Mouse (Mus musculus) kidney, adult 2 months (tissue): ENCODE data around the gene Hoxb5.

Experiments used
- CTCF ChIP-seq: fragments of 200-500 bp; conservative IDR thresholded peaks from 2 replicates; pipeline ENCODE4 v1.5.1; 2011; ENCODE audit warnings: low read depth, mild to moderate bottlenecking, control low read depth, low read length, moderate library complexity, mixed read lengths; ENCODE audit not compliant: insufficient read depth, insufficient read length
- POLR2A ChIP-seq: fragments of 200-500 bp; IDR thresholded peaks from one replicate; pipeline ENCODE4 v1.6.1; 2011; ENCODE audit warnings: low read depth, low read length, control low read depth

GRCm38 (mm10) chr11:96255111-96255995 lies 47.8 kb upstream of the Hoxb5 start:
- TF ChIP-seq CTCF (no peak), POLR2A (no peak)
